Mouse (Mus musculus) layer of hippocampus, postnatal 10 days (tissue): Measurements from ENCODE around the gene Ccser2. TPM values are rescaled to one million over a fixed set of nuclear protein-coding genes. Genes with fewer than 3 reads are reported as not detected.

Source experiments
- DNase-seq, 2 experiments: peaks; one replicate each; pipeline ENCODE4 v3.0.0; 2021; ENCODE audit warnings: low spot score in 2 of 2
- total RNA-seq, 2 experiments: library from RNA; stranded (reverse); gene quantifications; 2 replicates each; pipeline ENCODE4 v1.2.3; 2021

Gene Ccser2
- total RNA-seq, 2 experiments from 2014 or later: 95.5 to 103 TPM

DNA sequence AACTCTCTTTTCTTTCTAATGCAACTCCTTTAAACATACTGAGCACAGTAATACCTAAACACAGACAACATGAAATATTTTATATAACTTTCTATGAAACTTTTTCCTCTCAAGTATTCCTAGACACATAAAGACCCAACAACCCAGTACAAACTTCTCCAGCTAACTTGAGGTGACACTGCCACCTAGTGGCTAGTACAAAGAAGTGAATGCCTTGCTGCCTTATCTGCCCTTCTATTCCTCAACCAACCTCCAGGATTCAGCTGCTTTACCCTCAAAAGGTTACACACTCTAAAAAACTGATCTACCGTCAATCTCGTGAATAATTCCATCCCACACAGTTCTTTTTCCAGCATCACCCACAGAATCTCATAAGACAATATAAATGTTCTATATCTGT lies 16.4 kb downstream of the Ccser2 start:
- peak in 1 of 2 experiments; percentile 34 for DNase-seq

DNA sequence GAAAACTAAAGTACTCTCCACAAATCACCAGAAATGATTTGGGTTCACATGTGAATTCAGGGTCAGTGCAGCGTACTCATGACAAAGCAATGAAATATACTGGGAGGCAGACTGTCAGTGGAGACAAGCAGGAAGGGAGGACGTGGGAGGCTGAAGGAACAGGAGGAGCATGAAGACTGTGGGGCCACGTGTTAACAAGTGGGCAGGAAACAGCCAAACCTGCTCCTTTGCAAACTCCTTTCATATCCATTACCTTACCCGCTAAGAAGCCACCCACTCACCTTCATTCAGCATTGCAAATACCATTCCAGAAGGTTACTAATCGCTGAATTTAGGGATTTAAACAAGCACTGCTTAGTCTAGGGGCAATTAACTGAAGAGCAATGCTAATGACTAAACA lies 25.9 kb downstream of the Ccser2 start:
- DNase-seq: no peak

DNA sequence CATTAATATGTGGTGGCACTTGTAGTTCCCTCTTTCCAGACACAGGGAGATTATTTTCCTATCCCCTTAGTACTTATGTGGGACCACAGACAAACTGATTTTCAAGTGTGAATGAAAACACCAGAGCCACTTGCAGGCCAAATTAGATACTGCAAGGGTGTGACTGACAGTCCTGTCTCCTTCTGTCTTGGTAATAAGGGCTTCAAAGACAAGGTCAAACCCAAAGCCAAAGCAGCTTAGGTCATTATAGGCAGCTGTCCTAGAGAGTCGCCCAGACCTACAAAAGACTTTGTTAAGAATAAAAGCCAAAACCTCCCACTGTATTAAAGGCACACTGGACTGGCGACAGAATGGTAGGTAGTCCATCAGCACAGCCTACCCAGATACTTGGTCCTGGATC lies 30.6 kb downstream of the Ccser2 start:
- DNase-seq: no peak

GRCm38 (mm10) chr14:36937080-36937878 lies 31.3 kb downstream of the Ccser2 start:
- DNase-seq: peak; percentile 43 to 58

GRCm38 (mm10) chr14:36932638-36933382 lies 35.8 kb downstream of the Ccser2 start:
- DNase-seq: no peak

GRCm38 (mm10) chr14:36932038-36932437 lies 36.5 kb downstream of the Ccser2 start:
- DNase-seq: no peak

- no peak for DNase-seq
Observed at GRCm38 (mm10) chr14:36923383-36923782, 45.2 kb downstream of the Ccser2 start.

- DNase-seq: no peak
Observed at GRCm38 (mm10) chr14:36921346-36922049, 47.1 kb downstream of the Ccser2 start.

DNA sequence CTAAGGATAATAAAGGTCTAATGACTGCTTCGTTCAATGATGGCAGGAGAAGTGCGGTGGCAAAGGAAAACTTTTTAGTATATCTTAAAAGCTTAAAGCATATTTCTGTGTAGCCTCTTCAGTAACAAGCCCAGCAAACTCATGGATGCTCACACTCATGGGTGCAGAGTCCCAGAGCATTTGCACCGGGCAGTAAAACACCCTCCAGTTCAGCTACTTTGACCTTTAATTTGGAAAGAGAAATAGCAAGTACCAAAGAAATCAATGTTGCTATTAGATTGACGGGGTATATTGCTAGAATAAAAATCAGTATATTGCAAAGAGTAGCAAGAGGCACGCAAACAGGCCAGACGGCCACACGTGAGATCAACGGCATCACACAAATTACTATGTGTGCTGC lies 48.7 kb downstream of the Ccser2 start:
- no peak for DNase-seq

GRCm38 (mm10) chr14:36919146-36919545 lies 49.4 kb downstream of the Ccser2 start:
- DNase-seq: peak; percentile 61 to 71

DNA sequence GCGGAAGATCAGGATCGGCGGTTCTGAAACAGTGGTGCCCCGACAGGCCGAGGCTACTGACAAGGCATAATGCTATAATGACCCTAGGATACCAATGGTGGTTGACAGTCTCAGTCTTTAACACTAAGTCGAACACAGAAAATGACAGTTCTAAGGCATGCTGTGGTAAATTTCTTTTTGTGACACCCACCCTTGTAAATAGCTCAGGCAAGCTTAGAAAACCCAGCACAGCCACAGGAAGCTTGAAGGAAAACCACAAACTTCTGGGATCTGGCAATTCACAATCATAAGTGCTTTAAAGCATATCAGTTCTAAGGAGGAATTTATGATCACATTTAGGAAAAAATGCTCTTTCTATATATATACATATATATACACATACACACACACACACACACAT lies 53.4 kb downstream of the Ccser2 start:
- no peak for DNase-seq

- no peak for DNase-seq
Observed at GRCm38 (mm10) chr14:36914473-36915005, 54.0 kb downstream of the Ccser2 start.

DNA sequence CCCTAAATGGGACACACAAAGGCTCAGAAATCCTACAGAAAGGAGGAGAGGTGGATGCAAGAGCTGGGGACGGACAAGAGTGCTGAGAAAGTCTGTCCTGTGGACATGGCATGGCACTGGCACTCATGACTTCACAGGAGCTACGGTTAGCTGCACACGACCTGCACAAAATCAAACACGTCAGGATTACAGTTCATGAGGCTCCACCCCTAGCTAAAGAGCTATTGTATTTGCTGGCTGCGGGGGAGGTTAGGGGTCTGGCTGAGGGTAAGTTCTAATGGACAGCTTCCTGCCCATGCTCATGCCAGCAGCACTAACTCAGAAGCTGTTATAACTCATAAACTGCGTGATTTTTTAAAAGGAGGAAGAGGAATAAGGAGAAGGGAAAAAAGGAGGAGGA lies 56.8 kb downstream of the Ccser2 start:
- no peak for DNase-seq

DNA sequence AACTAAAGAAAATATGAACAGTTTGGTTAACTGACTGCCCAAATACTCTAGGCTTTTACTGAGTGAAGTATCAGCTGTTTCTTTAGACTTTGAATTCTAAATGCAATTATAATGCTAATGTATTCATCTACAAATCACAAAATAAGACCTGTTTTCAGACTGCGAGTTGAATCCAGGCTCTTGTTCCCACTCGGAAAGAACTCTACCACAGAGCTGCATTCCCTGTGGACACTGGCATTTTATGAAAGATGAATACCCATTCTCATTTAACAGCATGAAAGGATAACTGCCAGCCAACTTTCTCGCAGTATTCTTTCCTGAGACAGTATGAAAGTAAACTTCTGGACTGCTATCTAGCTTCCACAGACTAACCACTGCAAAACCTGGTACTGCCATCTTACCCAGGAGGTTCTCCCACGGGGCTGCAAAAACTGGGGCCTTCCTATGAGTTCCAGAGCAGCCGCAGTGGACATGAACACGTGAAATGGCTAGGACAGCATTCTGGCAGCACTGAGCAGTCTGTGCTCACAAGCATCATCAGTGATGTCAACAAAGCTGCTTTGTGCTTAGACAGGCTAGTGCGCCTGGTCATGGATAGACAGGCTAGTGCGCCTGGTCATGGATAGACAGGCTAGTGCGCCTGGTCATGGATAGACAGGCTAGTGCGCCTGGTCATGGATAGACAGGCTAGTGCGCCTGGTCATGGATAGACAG lies 62.6 kb downstream of the Ccser2 start:
- no peak for DNase-seq

DNA sequence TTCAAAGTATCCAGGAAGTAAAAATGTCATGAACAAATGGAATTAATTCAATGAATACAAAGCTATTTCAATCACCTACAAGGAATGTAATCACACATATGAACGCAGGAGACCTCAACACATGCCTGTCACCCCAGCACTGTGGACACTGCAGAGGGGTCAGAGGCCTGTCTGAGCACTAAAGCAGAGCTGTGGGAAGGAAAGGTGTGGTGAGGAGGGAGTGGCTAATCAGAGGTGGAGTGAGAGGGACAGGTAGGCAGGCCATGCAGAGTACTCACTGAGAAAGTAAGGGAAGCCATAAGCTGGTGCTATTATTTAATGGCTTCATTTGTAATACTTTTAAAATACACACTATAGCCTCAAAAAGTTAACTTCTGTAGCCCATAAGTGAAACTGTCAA lies 64.4 kb downstream of the Ccser2 start:
- DNase-seq: no peak

DNA sequence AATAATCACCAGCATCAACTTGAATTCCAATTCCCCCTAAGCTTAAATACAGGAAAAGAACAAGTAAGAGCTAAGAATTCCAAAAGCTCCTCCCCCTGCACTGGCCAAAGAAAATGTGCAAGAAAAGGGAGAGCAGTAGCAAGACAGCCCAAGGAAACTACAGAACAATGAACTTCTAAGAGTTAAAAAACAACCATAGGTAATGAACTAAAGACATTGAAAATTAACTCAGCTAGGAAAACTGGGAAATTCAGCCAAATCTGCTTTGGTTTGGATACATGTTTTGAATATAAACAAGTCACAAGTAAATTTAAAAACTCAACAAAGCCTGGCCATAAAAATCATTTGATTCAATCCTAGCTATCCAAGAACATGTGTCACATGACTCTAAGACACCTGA lies 67.7 kb downstream of the Ccser2 start:
- DNase-seq: no peak

DNA sequence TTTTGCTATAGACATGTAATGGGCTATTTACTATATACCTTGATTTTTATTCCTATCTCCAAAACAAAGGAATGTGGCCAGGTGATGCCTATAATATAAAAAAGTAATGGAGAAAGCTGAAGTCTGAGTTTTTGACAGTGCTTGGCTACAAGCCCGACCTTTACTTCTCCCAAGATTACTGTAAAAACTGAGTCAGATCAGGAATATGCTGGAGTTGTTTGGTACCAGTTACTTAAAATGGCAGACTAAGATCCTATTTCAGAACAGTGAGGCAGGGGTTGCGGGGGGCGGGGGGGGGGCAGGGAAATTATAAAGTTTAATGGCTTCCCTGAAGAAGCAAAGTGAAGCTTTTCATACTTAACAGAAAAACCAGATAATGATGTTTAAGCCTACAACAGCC lies 73.9 kb downstream of the Ccser2 start:
- DNase-seq: no peak

GRCm38 (mm10) chr14:36892762-36893358 lies 75.7 kb downstream of the Ccser2 start:
- no peak for DNase-seq

GRCm38 (mm10) chr14:36890130-36890529 lies 78.4 kb downstream of the Ccser2 start:
- DNase-seq: peak in 1 of 2 experiments; percentile 36

- DNase-seq: no peak
Observed at GRCm38 (mm10) chr14:36885680-36886079, 82.9 kb downstream of the Ccser2 start.

GRCm38 (mm10) chr14:36885117-36885516 lies 83.5 kb downstream of the Ccser2 start:
- no peak for DNase-seq
